Mouse (Mus musculus) lung, postnatal 10 days (tissue): ENCODE results near the gene Mycbpap.
A peak's percentile ranks its signal among the peaks of the same experiment; 100 is the strongest.

Source experiments
- DNase-seq: peaks from one replicate; pipeline ENCODE4 v3.0.0; 2021

Gene Mycbpap

GRCm38 (mm10) chr11:94521219-94521843 lies at the start of gene Mycbpap:
TSS of gene Mycbpap (minus strand) at chr11:94521742.
- DNase-seq = peak; percentile 68

- peak; percentile 83 for DNase-seq
Measured at GRCm38 (mm10) chr11:94570612-94571011, 49.1 kb upstream of the Mycbpap start.

GRCm38 (mm10) chr11:94567326-94567725 lies 45.8 kb upstream of the Mycbpap start:
- no peak for DNase-seq

- DNase-seq = no peak
Measured at GRCm38 (mm10) chr11:94566534-94566933, 45.0 kb upstream of the Mycbpap start.

DNA sequence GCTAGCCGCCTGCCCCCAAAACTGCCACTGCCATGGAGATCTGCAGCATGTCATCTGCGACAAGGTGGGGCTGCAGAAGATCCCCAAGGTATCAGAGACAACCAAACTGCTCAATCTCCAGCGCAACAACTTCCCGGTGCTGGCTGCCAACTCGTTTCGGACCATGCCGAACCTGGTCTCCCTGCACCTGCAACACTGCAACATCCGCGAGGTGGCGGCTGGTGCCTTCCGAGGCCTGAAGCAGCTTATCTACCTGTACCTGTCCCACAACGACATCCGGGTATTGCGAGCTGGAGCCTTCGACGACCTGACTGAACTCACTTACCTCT lies 43.6 kb upstream of the Mycbpap start:
- peak; percentile 62 for DNase-seq

DNA sequence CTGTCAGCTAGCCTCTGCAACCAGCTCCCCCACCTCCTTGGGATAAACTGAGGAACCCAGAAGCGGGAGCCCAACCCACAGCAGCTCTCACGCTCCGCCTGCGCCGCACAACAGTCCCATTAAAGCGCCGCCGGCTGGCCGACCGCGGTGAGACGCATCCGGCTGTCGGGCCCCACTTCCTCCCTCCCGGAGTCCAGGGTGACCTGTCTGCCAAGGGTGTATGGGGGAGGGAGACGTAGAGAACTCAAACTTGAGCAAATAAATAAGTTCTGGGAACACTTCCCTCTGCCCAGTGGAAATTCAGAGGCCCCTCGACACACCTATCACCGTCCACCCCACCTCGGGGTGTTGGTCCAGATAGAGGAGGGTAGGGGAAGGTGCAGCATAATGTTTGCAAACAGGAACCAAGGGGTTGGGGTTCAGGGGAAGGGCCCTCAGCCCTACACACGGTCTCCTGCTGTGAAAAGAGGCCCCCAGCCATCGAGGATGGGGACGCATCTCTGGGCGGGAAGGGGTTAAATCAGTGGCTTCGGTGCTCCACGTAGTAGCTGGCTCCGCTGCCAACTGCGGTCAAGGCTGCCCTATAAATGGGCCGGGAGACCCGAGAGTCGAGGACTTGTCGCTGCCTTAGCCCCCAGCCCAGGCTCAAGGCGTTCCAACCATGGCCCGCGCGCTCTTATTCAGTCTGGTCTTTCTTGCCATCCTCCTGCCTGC lies 43.1 kb upstream of the Mycbpap start, which contains the start of gene Chad:
Gene Chad (plus strand): TSS at position 611 of the 714 bp plus-strand sequence.
- peak; percentile 82 for DNase-seq

DNA sequence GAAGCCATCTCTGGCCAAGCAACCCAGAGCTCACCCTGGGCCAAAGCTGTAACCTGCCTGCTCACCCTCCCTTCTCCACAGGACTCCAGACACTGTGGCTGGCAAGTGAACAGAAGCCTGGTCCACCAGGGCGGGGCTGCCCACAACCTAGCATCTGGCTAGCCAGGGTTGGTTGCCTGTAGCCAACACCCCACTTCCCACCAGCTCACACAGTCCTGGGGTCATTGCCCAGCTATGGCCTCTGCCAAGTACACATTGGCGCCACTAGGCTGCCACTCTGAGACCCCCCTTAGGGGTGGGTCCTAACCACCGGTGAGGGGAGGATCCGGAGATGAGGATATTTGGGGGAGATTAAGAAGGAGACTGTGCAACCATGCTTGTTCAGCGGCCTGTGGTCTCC lies 42.3 kb upstream of the Mycbpap start:
- DNase-seq = no peak

DNA sequence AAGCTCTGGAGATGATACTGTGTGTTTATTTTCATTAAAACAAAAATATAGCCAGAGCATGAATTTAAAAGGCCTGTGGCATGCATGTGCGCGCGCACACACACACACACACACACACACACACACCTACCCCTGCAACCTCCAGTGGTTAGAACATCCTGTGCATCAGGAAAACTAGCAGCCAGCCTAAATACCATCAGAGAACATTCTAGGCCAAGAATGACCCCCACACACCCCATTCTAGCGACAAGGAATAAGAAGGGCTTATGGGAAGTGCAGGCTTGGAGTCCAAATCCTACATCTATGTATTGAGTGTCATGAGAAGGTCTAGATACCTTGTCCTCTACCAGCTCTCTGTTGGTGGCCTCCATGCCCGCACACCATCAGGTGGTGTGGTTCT lies 41.8 kb upstream of the Mycbpap start:
- no peak for DNase-seq

DNA sequence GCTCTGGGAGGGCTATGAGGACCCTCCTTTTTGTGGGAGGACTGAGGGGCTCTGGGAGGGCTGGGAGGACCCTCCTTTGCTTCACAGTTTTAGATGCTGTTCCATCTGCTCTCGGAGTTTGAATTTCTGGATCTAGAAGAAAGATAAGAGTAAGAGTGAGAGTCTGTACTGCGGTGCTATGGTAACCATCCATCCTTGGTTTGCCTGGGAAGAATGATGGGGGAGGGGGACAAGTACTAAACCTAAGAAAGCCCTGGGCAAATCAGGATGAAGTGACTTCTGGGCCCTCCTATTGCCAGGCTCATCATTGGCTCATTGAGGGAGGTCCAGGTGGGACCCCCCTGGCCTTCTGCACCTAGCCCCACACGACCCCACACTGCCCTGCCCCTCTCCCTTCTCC lies 36.7 kb upstream of the Mycbpap start:
- no peak for DNase-seq

GRCm38 (mm10) chr11:94550442-94550744 lies 28.9 kb upstream of the Mycbpap start:
- no peak for DNase-seq

GRCm38 (mm10) chr11:94549691-94550441 lies 28.3 kb upstream of the Mycbpap start:
- no peak for DNase-seq

- peak; percentile 96 for DNase-seq
Measured at GRCm38 (mm10) chr11:94548888-94549690, 27.5 kb upstream of the Mycbpap start, which contains the start of gene Rsad1. TSS of gene Rsad1 (minus strand) at chr11:94549255.

- peak; percentile 53 for DNase-seq
Measured at GRCm38 (mm10) chr11:94548041-94548784, 26.7 kb upstream of the Mycbpap start.

DNA sequence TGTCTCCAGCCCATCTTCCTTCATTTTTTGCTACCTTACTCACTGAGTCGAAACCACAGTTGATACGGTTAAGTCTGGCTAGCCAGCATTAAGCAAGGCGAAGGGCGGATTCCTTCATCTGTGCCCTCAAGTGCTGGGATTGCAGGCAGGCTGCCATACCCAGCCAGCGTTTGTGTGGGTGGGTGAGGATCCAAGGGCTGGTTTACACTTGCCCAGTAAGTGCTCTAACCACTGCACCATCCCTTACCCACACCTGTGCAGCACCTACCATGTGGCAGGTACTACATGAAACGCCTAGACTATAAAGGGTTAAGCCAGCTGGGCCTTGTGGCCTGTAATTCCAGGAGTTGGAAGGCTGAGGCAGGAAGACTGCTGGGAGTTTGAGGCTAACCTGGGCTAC lies 25.7 kb upstream of the Mycbpap start:
- DNase-seq = no peak

DNA sequence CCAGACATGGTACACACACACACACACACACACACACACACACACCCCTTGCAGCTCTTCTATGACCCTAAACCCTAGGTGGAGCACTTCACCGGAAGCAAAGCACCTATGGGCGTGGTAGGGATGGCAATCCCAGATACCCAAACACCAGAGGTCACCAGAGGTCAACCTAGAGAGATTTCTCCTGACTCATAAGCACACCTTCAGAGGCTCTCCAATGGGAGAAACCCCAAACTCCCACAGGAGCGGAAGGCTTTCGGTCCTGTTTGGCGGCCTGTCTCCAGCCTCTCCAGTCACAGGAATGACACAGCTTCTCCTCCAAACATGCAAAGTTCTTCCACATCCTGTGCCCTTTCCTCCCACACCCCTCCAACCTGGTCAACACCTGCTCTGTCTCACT lies 24.8 kb upstream of the Mycbpap start:
- DNase-seq = no peak

GRCm38 (mm10) chr11:94544422-94544821 lies 22.9 kb upstream of the Mycbpap start:
- no peak for DNase-seq

DNA sequence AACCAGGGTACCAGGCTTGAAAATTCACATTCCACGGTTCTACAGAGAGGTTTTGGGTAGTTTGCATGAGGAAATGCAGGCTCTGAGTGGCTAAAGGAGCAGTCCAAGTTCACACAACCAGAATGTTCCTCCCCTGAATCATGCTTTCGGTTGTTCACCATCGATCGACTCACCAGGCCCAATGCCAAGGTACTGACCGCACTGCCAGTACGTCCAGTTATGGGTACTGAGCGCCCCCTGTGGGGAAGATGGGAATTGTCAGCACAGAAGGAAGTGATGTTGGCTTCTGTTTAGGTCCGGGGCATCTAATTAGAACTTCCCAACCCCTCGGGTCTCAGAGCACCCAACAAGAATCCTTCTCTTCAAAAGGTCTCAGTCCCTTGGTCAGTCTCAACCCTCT lies 22.4 kb upstream of the Mycbpap start:
- peak; percentile 97 for DNase-seq

DNA sequence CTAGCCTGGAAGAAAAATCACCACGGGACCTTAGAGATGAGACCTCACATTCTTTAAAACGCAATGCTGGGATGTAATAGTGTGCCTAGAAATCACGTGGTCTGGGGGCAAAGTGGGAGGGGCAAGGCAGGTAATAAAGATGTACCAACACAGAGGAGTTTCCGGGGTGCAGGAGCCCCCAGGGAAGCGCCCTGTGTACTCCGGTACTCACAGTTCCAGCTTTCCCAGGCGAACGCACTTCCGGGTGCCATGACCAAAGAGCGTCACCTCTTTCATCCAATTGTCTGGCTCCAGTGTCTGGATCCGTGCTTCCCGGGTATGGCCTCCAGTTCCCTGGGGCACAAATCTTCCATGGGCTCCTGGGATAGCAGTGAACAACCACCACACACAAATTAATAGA lies 21.8 kb upstream of the Mycbpap start:
- DNase-seq = no peak

- DNase-seq = no peak
Measured at GRCm38 (mm10) chr11:94542400-94542799, 20.9 kb upstream of the Mycbpap start.

GRCm38 (mm10) chr11:94539761-94540160 lies 18.2 kb upstream of the Mycbpap start:
- DNase-seq = no peak

DNA sequence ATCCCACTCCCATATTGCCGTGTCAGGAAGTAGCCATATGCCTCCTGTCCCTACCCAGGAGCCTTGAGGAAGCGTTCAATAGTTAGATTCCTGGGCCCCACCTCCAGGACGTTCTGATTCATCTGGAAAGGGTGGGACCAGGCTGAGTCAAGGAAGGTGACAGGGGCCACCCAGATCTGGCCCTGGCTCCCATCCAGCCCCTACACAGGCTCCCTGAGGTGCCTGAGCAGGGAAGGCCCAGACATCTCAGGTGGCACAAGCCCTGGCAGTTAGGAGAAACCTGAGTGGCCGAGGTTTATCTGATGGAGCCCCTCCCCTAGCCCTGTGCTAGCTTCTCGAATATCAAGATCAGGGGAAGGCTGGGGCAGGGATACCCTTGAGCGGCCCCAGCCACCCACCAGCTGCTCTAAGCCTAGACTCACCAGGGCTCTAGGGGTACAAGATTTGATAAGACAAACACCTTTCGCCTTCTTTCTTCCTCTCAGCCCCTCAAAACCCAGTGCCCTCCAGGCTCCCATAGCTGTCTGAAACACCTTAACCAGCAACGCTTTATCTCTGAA lies 17.3 kb upstream of the Mycbpap start:
- no peak for DNase-seq

GRCm38 (mm10) chr11:94533171-94533570 lies 11.6 kb upstream of the Mycbpap start:
- no peak for DNase-seq
